Mouse (Mus musculus) lung, embryonic 16.5 days (tissue): ENCODE results near the gene Rapgefl1. TPM values are rescaled to one million over a fixed set of nuclear protein-coding genes. Genes with fewer than 3 reads are reported as not detected.
A peak's percentile ranks its signal among the peaks of the same experiment; 100 is the strongest.

Experiments
- ATAC-seq: fragments of 200-750 bp; cut with Nextera tagmentation; 2 replicates; pipeline ENCODE4 v1.8.0; 2017; ENCODE audit warnings: low read depth, mild to moderate bottlenecking, moderate library complexity
- H3K27ac ChIP-seq: fragments of 300-500 bp; sonication (generic); 2 replicates; pipeline ENCODE4 v1.5.1; 2014; ENCODE audit warnings: mild to moderate bottlenecking, control low read depth, low read length
- H3K27me3 ChIP-seq: fragments of 300-500 bp; sonication (generic); 2 replicates; pipeline ENCODE4 v1.6.1; 2014; ENCODE audit warnings: low read depth, low read length, mixed read lengths; ENCODE audit not compliant: control insufficient read depth, insufficient read depth
- H3K36me3 ChIP-seq: fragments of 300-500 bp; sonication (generic); 2 replicates; pipeline ENCODE4 v1.6.1; 2014; ENCODE audit warnings: low read length; ENCODE audit not compliant: control insufficient read depth, insufficient read depth
- H3K4me1 ChIP-seq: fragments of 300-500 bp; sonication (generic); replicated peaks from 2 replicates; pipeline ENCODE4 v1.6.1; 2014; ENCODE audit warnings: low read length, mixed read lengths; ENCODE audit not compliant: control insufficient read depth, insufficient read depth
- H3K4me2 ChIP-seq: fragments of 300-500 bp; sonication (generic); 2 replicates; pipeline ENCODE4 v1.6.1; 2014; ENCODE audit warnings: low read depth, low read length, control low read depth
- H3K4me3 ChIP-seq: fragments of 300-500 bp; sonication (generic); 2 replicates; pipeline ENCODE4 v1.5.1; 2014; ENCODE audit warnings: mild to moderate bottlenecking, low read length, control low read depth
- H3K9ac ChIP-seq: fragments of 300-500 bp; sonication (generic); 2 replicates; pipeline ENCODE4 v1.6.1; 2014; ENCODE audit warnings: low read length, control low read depth
- H3K9me3 ChIP-seq: fragments of 300-500 bp; sonication (generic); 2 replicates; pipeline ENCODE4 v1.6.1; 2016; ENCODE audit warnings: low read length; ENCODE audit not compliant: control insufficient read depth
- WGBS: fragments of 180-500 bp; shearing (Covaris S2); extraction: QIAGEN DNeasy Blood & Tissue Kit; methylation state at CpG from one replicate; pipeline ENCODE4 v1.1.7; 2014; 5-methylcytosine and 5-hydroxymethylcytosine counted together
- polyA plus RNA-seq: library from polyadenylated mRNA; unstranded; fragments of >200 nt; fragmentation: Nextera tagmentation; extraction: Ambion mirVana; gene quantifications from 2 replicates; pipeline ENCODE4 v1.2.1, GENCODE M21; 2015

The Rapgefl1 gene
- polyA plus RNA-seq, 1 experiment from 2014 or later: 1.3 TPM

DNA sequence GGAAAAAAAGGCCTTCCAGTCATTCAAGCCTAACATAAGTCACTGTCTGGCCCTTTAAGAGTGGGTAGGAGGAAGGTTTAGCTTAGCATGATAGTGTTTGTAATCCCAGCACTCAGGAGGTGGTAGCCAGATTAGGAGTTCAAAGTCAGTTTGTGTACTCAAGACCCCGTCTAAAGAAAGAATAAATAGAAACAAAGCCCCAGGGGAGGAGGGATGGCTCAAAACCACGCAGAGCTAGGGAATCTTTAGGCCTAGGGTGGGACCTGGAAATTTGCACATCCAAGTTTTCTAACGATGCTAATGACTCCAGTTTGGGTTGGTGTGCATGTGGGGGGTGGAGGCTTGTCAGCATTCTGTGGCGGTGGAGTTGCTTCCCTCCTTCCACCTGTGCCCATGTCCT lies 44.5 kb upstream of the Rapgefl1 start:
- Histone ChIP-seq H3K4me1 (peaks cover 30% of the 10 kb centered on the region), H3K4me3 (no peak overlapping the region), H3K27ac (no peak overlapping the region), H3K4me2 (no peak overlapping the region), H3K36me3 (no peaks in the 10 kb centered on the region), H3K27me3 (no peaks in the 10 kb centered on the region), H3K9ac (0 out of 2 replicates have a peak overlapping the region, but pooled peaks have one; percentile 14), H3K9me3 (no peaks in the 10 kb centered on the region)
- no peak for ATAC-seq
- 17% methylated on average over 4 of the region's 4 CpGs for WGBS

GRCm38 (mm10) chr11:98794469-98795014 lies 42.0 kb upstream of the Rapgefl1 start:
- H3K9me3 ChIP-seq: no peaks in the 10 kb centered on the region
- H3K4me1 ChIP-seq: peaks cover 32% of the 10 kb centered on the region
- peak overlapping the region; percentile 100 for H3K27ac ChIP-seq
- peak; percentile 67 for ATAC-seq
- H3K4me3 ChIP-seq: peak overlapping the region; percentile 98
- peak overlapping the region; percentile 98 for H3K9ac ChIP-seq
- peaks cover 7% of the 10 kb centered on the region for H3K36me3 ChIP-seq
- under 1% methylated on average over 29 of the region's 30 CpGs for WGBS
- peak overlapping the region; percentile 60 for H3K4me2 ChIP-seq
- no peaks in the 10 kb centered on the region for H3K27me3 ChIP-seq

DNA sequence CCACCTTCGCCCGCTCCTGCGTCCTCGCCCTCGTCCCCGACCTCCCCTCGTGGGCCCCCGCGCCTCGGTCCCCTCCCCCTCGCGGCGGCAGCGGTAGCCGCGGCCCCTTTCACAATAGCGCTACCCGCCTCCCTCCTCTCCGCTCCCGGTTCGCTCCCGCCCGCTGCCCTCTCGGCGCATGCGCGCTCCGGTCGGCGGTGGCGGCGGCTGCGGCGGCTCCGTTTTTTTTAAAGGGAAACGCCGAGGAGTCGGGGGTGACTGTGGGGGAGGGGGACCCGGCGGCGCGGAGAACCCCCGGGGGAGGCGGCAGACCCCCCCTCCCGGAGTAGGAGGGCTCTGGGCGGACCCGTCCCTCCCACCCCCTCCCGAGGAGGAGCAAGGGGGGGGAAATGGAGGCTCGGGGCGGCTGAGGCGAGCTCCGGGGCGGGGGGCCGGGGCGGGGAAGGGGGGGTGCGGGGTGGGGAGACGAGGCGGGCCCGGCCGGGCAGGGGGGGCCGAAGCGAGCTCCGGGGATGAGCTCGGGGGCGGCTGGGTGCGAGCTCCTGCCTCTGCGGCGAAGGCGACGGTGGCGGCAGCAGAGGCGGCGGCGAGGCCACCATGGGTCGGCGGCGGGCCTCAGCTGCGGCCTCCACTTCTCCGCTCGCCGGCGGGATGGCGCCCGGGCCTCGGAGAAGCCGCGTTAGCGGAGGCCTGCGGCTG lies 41.4 kb upstream of the Rapgefl1 start, which contains the start of gene Msl1:
Gene Msl1, plus strand, starts transcription at position 502 of the 699 bp plus-strand sequence.
- Histone ChIP-seq H3K9me3 (no peaks in the 10 kb centered on the region), H3K9ac (peak within 1 kb of the TSS; percentile 98), H3K4me1 (peaks cover 27% of the 10 kb centered on the region), H3K4me2 (peak within 1 kb of the TSS; percentile 60), H3K27ac (peak within 1 kb of the TSS; percentile 100), H3K36me3 (peaks cover 11% of the 10 kb centered on the region), H3K27me3 (no peaks in the 10 kb centered on the region), H3K4me3 (peak within 1 kb of the TSS; percentile 98)
- ATAC-seq: peak; percentile 77
- WGBS: under 1% methylated on average over 48 of the region's 89 CpGs

GRCm38 (mm10) chr11:98795714-98796514 lies 40.7 kb upstream of the Rapgefl1 start:
- under 1% methylated on average over 52 of the region's 74 CpGs for WGBS

DNA sequence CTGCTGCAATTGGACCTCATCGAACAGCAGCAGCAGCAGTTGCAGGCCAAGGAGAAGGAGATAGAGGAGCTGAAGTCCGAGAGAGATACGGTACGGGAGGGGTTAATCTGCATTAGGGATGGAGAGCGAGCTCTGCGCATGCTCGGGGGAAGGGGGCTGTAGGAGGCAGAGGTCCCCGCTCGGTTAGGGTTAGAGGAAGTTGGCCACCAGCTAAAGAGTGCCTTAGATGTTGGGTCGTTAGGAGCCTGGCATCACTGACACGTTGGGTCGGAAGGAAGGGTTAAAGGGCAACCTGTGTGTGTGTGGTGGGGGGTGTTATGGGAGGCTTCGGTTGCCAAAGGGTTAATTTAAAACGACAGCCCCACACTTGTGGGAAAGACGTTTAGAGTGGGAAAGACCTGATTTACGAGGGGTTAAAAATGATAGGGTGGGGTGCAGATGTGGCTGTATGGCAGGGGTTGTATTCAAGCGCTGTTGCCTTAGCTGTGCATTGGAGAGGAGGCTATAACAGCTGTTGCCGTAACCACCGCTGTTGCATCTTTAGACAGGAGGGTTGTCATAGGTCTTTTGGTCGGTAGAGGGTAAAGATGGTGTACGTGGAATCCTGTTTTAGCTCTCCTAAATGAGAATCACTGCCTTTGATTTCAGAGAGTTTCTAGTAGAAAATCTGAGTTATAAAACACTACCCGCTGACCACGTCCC lies 39.9 kb upstream of the Rapgefl1 start:
- Histone ChIP-seq H3K9me3 (no peaks in the 10 kb centered on the region), H3K36me3 (peaks cover 19% of the 10 kb centered on the region), H3K4me1 (peaks cover 27% of the 10 kb centered on the region), H3K9ac (peak overlapping the region; percentile 98), H3K4me2 (peak overlapping the region; percentile 60), H3K27ac (peak overlapping the region; percentile 100), H3K27me3 (no peaks in the 10 kb centered on the region), H3K4me3 (peak overlapping the region; percentile 98)
- ATAC-seq: peak; percentile 32
- 1% methylated on average over 23 of the region's 23 CpGs for WGBS

More at GRCm38 (mm10) chr11:98795714-98796514, 40.7 kb upstream of the Rapgefl1 start:
- Histone ChIP-seq H3K27ac (peak overlapping the region; percentile 100), H3K4me3 (peak overlapping the region; percentile 98), H3K36me3 (peaks cover 16% of the 10 kb centered on the region), H3K27me3 (no peaks in the 10 kb centered on the region), H3K9ac (peak overlapping the region; percentile 98), H3K4me1 (peaks cover 27% of the 10 kb centered on the region), H3K9me3 (no peaks in the 10 kb centered on the region), H3K4me2 (peak overlapping the region; percentile 60)
- peak; percentile 49 for ATAC-seq

DNA sequence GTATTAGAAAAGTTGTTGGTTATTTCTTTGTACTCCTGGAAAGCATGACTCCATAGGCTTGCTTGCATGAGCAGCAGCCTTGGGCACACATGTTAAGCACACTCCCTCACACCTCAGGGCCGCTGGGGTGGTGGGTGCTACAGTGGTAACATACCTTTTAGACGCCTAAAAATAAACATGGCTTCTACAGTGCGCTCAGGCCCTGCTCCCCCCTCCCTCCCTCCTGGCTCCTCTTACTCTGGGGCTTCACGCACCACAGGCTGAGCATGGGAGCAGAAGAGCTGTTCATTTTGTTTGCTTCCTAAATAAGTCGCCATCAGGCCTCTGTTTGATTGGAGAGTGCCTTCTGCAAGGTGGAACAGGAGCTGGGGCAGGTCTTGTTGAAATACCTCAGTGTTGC lies 39.3 kb upstream of the Rapgefl1 start:
- H3K9me3 ChIP-seq: no peaks in the 10 kb centered on the region
- peaks cover 26% of the 10 kb centered on the region for H3K4me1 ChIP-seq
- ATAC-seq: no peak
- peak overlapping the region; percentile 4; the same call in 1 of the 2 replicates for H3K27ac ChIP-seq
- peak overlapping the region; percentile 98 for H3K4me3 ChIP-seq
- peak overlapping the region; percentile 60 for H3K4me2 ChIP-seq
- H3K27me3 ChIP-seq: no peaks in the 10 kb centered on the region
- H3K9ac ChIP-seq: peak overlapping the region; percentile 98
- H3K36me3 ChIP-seq: peaks cover 21% of the 10 kb centered on the region
- WGBS: under 1% methylated on average over 5 of the region's 5 CpGs

DNA sequence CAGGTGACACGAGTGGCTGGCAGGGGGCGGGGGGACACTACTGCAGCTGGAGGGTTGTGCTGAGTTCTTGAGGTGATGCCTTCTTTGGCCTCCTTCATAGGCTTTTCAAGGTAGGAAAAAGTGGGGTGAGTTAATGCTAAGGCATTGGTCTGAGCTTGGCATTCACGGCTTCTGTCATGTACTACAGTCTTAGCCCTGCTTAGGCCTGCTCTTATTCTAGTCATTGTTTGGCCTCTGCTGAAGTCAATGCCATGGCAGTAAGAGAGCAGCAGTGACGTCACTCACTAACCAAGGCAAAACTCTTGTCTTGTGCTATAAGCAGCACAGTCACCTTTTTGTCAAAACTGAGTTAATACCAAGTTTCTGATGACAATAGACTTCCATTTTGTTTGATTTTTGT lies 38.7 kb upstream of the Rapgefl1 start:
- Histone ChIP-seq H3K4me2 (peak overlapping the region; percentile 60), H3K36me3 (peaks cover 25% of the 10 kb centered on the region), H3K4me3 (peak overlapping the region; percentile 98), H3K27me3 (no peaks in the 10 kb centered on the region), H3K4me1 (peaks cover 22% of the 10 kb centered on the region), H3K9ac (peak overlapping the region; percentile 98), H3K9me3 (no peaks in the 10 kb centered on the region), H3K27ac (no peak overlapping the region; the same call in 1 of the 2 replicates)
- WGBS: 31% methylated on average over 4 of the region's 4 CpGs
- ATAC-seq: no peak

GRCm38 (mm10) chr11:98804605-98805004 lies 32.0 kb upstream of the Rapgefl1 start, which contains the start of gene Casc3:
Casc3 (plus strand) TSS chr11:98804905.
- Histone ChIP-seq H3K4me3 (no peak within 1 kb of the TSS), H3K9ac (no peak within 1 kb of the TSS)

More at GRCm38 (mm10) chr11:98804605-98805004, 32.0 kb upstream of the Rapgefl1 start, which contains the start of gene Casc3:
- no peak within 1 kb of the TSS for H3K27ac ChIP-seq
- H3K4me2 ChIP-seq: no peak within 1 kb of the TSS
- 92% methylated on average over 5 of the region's 5 CpGs for WGBS
- H3K9me3 ChIP-seq: no peaks in the 10 kb centered on the region
- peaks cover 50% of the 10 kb centered on the region for H3K36me3 ChIP-seq
- peaks cover 6% of the 10 kb centered on the region; the same call in 1 of the 2 replicates for H3K4me1 ChIP-seq
- H3K27me3 ChIP-seq: no peaks in the 10 kb centered on the region
- ATAC-seq: no peak
